Mouse (Mus musculus) heart, postnatal 36 days (tissue): ENCODE results near the gene Rps19bp1. TPM values are rescaled to one million over a fixed set of nuclear protein-coding genes. Genes with fewer than 3 reads are reported as not detected.

Experiments used
- DNase-seq, 2 experiments: peaks; one replicate each; pipeline ENCODE4 v3.0.0; 2021 to 2022
- intact Hi-C: fragments of 180-260 bp; cut with DNase I; formaldehyde crosslinking; loops from one replicate; pipeline ENCODE4 v1.15.1; 2025
- total RNA-seq, 2 experiments: library from RNA; stranded (reverse); gene quantifications; 2 replicates each; pipeline ENCODE4 v1.2.3; 2021

Gene Rps19bp1
- total RNA-seq, 2 experiments from 2014 or later, result 11.5 to 15.8 TPM

- no peak for DNase-seq
- intact Hi-C loops, result loop anchor here (5.0 kb wide), 1 partner anchor 545 kb away; no protein-coding TSS in a partner anchor
Observed at GRCm38 (mm10) chr15:80257602-80258239, 6.4 kb downstream of the Rps19bp1 start.

- no peak for DNase-seq
- intact Hi-C loops, result loop anchor here (5.0 kb wide), 1 partner anchor 545 kb away; no protein-coding TSS in a partner anchor
Observed at GRCm38 (mm10) chr15:80256656-80257601, 7.2 kb downstream of the Rps19bp1 start.

GRCm38 (mm10) chr15:80256242-80256641 is 7.9 kb downstream of the Rps19bp1 start:
- DNase-seq, result no peak
- intact Hi-C loops, result loop anchor here (5.0 kb wide), 1 partner anchor 546 kb away; no protein-coding TSS in a partner anchor

- DNase-seq, result peak; percentile 81 to 85
- intact Hi-C loops, result loop anchor here (1.0 to 5.0 kb wide), 3 partner anchors 21 to 547 kb away; partner anchors contain the start of gene Mief1
Observed at GRCm38 (mm10) chr15:80255646-80256121, 8.4 kb downstream of the Rps19bp1 start.

GRCm38 (mm10) chr15:80254847-80255645 is 9.1 kb downstream of the Rps19bp1 start, which contains the start of gene Atf4:
Gene Atf4, plus strand, starts transcription at chr15:80255184.
- intact Hi-C loops, result loop anchor here (1.0 to 5.0 kb wide), 3 partner anchors 21 to 547 kb away; partner anchors contain the start of gene Mief1
- peak; percentile 96 to 99 for DNase-seq

GRCm38 (mm10) chr15:80254207-80254606 is 9.9 kb downstream of the Rps19bp1 start:
- intact Hi-C loops, result loop anchor here (2.0 kb wide), 1 partner anchor 119 kb away; no protein-coding TSS in a partner anchor
- DNase-seq, result peak in 1 of 2 experiments; percentile 24

- intact Hi-C loops, result no loop called here
- DNase-seq, result no peak
Observed at GRCm38 (mm10) chr15:80253530-80253929, 10.6 kb downstream of the Rps19bp1 start.

- DNase-seq, result no peak
Observed at GRCm38 (mm10) chr15:80250586-80250985, 13.5 kb downstream of the Rps19bp1 start.

GRCm38 (mm10) chr15:80249672-80250071 is 14.4 kb downstream of the Rps19bp1 start:
- no peak for DNase-seq
- intact Hi-C loops, result no loop called here

More at GRCm38 (mm10) chr15:80250586-80250985, 13.5 kb downstream of the Rps19bp1 start:
- intact Hi-C loops, result no loop called here

GRCm38 (mm10) chr15:80248596-80248995 is 15.5 kb downstream of the Rps19bp1 start:
- DNase-seq, result no peak
- intact Hi-C loops, result no loop called here

GRCm38 (mm10) chr15:80248135-80248534 is 16.0 kb downstream of the Rps19bp1 start:
- no peak for DNase-seq
- intact Hi-C loops, result no loop called here

- no peak for DNase-seq
- intact Hi-C loops, result no loop called here
Observed at GRCm38 (mm10) chr15:80235535-80235934, 28.6 kb downstream of the Rps19bp1 start, which contains the start of gene AC140267.1. Gene AC140267.1, plus strand, starts transcription at chr15:80235835.

- DNase-seq, result peak; percentile 98
- intact Hi-C loops, result loop anchor here (1.0 kb wide), 1 partner anchor 21 kb away; the partner anchor contains the start of gene Atf4
Observed at GRCm38 (mm10) chr15:80233733-80234509, 30.2 kb downstream of the Rps19bp1 start, which contains the start of gene Mief1. Gene Mief1, plus strand, starts transcription at chr15:80234018.

- intact Hi-C loops, result no loop called here
- no peak for DNase-seq
Observed at GRCm38 (mm10) chr15:80233053-80233452, 31.1 kb downstream of the Rps19bp1 start.

GRCm38 (mm10) chr15:80232331-80232730 is 31.8 kb downstream of the Rps19bp1 start:
- no peak for DNase-seq
- intact Hi-C loops, result no loop called here

GRCm38 (mm10) chr15:80228071-80228800 is 35.9 kb downstream of the Rps19bp1 start:
- DNase-seq, result no peak

GRCm38 (mm10) chr15:80225796-80226195 is 38.3 kb downstream of the Rps19bp1 start:
- peak; percentile 51 to 67 for DNase-seq

More at GRCm38 (mm10) chr15:80228071-80228800, 35.9 kb downstream of the Rps19bp1 start:
- intact Hi-C loops, result loop anchor here (5.0 to 10.0 kb wide), 3 partner anchors 34 to 283 kb away; partner anchors contain the start of genes Rpl3, Rps19bp1 and Syngr1

GRCm38 (mm10) chr15:80225208-80225607 is 38.9 kb downstream of the Rps19bp1 start:
- peak; percentile 69 to 80 for DNase-seq
- intact Hi-C loops, result loop anchor here (5.0 to 10.0 kb wide), 3 partner anchors 37 to 280 kb away; partner anchors contain the start of genes Rpl3, Rps19bp1 and Syngr1

More at GRCm38 (mm10) chr15:80225796-80226195, 38.3 kb downstream of the Rps19bp1 start:
- intact Hi-C loops, result loop anchor here (5.0 to 10.0 kb wide), 3 partner anchors 37 to 281 kb away; partner anchors contain the start of genes Rpl3, Rps19bp1 and Syngr1
